Mouse (Mus musculus) urinary bladder, adult 18-20 months (tissue): ENCODE measurements around the gene Atp6v1d.

ENCODE experiments used
- DNase-seq, 2 experiments: peaks; one replicate each; pipeline ENCODE4 v3.0.0; 2022; ENCODE audit warnings: low spot score in 2 of 2, mixed read lengths in 2 of 2

Gene Atp6v1d

DNA sequence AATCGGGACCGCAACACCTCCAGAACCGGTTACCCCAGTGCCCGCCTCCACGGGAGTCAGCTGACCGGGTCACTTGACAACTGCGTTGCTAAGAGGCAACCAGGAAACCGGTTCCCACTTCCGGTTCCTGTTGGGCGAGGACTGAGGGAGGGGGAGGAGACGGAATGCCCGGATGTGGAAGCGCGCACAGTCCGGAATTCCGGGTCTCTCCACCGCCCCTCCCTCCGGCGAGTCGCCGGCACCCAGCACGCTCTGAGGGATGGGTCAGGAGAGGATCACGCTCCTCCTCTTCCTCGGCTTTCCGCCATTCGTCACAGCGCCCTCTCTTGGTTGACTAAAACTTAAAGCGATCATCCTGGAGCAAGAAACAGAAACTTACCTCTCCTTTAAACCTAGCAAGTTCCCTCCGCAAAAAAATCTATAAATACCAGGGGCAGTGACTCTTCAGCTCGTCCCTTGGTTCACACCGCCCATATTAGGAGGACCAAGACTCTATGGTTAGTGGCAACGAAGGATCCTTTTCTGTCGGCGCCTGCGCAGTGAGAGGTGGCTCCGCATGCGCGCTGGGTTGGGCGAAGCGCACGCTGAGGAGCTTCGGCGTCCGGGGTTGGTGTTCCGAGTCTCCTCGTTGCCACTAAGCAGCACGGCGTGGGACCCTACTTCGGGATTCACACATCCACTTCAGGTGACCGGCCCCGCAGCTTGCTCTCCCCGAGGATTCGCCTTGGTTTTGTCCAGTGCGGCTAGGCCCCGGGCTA is at the start of gene Atp6v1d, which contains the start of gene Eif2s1:
Gene Atp6v1d (minus strand): TSS at position 143 of the 758 bp plus-strand sequence.
Gene Eif2s1 (plus strand): TSS at position 324 of the 758 bp plus-strand sequence.
- peak; percentile 96 to 99 for DNase-seq

DNA sequence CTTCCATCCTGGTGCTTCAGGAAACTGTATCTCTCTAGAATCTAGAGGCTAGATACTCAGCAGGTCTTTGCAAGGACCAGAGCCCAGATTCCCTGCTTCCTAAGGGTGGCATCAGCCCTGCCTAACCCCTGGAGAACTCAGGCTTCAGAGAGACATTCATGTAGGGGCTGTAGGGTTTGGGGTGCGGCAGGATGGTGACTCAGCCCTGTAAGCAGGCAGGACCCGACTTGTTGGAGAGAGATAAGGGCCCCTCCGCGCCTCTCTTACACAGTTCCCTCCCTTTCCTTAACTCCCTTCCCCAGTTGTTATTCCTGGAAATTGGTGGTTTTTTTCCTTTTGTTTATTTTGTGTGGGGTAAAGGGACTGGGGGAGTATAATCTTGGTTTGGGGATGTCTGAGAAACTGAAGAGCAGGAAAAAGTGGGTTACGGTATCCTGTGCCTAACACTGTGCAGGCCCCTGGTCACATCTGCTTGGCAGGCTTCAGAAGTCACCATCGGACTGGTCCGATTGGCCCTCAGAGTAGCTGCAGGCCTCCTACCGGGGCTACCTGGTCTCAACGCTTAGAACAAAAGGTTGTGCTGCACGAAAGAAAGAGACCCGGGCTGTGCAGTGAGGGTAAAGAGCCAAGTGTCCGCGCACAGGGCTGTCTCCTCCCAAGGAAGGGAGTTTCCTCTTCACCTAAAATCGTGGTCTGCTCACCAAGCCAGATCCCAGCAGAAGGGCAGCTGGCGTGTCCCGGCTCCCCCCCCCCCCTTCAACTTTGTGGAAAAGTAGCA is 49.4 kb upstream of the Atp6v1d start:
- peak in 1 of 2 experiments; percentile 43 for DNase-seq

DNA sequence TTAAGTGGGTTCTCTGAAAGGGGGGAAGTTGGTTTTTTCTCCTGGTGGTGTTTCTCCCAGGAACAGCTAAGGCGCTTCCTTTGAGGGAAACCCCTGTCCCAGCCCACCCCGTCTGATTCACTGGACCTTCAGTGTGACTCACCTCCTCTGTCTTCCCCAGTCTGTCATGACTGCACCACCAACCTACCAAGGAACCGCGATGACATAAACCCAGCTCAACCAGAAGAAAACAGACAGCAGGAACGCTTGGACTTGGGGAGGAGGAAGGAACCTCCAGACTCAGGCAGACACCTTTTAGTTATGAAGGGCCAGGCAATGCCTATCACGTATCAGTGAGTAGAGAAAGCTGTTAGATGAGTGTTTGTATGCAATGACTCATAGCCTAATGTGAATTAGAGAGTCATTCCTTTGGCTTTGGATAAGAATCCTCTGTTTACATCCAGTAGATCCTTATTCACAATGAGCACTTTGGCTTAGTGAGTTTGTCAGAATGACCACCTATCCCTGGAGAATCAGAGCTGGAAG is 46.7 kb upstream of the Atp6v1d start:
- DNase-seq = no peak

DNA sequence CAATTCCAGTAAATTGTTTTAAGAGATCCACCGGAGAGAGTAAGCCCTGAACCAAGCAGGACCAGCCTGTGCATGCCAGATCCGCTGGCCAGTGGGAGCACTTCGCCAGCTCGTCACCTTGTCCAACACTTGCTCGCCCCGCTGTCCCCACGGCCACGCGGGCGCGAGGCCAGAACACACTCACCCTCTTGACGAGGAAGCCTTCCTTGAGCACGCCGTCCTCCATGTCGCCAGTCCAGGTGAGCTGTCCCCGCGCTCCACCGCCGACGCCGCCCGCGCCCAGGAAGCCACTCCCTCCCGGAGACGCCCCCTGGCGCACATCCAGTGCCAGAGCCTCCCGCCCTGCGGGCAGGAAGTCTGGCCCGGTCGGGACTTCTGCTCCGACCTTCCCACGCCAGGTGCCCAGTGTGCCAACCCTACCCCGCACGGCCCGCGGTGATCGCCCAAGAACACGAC is 45.3 kb upstream of the Atp6v1d start, which contains the start of gene Plek2:
Gene Plek2 (minus strand): TSS at position 258 of the 456 bp plus-strand sequence.
- DNase-seq = peak; percentile 78 to 87

DNA sequence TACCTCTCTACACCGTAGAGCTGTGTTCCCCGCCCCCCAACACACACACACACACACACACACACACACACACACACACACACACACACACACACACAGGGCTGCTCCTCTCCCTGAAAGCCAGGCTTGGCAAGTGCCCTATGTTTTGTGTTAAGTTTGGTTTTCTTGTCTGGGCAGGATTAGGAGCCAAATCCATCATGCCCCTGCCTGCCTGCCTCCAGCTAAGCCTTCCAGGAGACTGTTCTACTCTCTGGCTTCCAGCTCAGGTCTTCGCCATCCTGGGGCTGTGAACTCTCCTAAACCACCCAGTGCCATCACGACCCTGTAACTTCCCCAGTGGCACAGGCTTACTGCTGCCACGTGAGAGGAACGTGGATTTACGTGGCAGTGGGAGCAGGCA is 43.1 kb upstream of the Atp6v1d start:
- peak; percentile 50 to 58 for DNase-seq

DNA sequence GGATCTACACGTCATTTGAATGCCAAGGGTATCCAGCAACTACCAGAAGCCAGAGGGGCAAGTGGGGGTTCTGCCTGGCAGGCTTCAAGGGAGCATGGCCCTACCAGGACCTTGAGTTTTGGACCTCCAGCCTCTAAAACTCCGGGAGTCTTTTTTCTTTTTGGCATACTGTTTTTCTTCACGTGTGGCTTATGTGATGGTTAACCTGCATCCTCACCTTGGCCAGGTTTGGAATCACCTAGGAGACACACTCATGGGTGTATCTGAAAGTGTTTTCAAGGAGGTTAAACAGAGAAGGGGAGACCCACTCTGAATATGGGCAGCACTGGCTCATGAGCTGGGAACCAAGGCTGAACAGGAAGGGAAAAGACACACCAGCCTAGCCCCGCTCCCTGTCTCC is 41.9 kb upstream of the Atp6v1d start:
- DNase-seq = no peak

DNA sequence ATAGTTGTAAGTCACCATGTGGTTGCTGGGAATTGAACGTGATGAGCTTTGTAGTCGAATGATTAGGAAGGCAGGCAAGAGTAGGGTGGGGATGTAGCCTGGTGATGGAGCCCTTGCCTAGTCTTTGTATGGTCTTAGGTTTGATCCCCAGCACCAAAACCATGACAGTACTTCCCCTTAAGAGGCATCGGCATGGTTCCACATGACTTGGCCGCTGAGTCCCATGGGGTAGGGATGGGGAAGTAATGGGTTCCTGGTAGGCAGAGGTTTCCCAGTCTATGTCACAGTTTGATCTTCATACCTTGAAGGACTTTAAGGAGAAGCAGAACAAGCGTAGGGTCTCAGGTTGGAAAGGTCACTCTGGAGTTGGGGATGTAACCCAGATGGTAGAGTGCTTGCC is 40.0 kb upstream of the Atp6v1d start:
- DNase-seq = no peak

DNA sequence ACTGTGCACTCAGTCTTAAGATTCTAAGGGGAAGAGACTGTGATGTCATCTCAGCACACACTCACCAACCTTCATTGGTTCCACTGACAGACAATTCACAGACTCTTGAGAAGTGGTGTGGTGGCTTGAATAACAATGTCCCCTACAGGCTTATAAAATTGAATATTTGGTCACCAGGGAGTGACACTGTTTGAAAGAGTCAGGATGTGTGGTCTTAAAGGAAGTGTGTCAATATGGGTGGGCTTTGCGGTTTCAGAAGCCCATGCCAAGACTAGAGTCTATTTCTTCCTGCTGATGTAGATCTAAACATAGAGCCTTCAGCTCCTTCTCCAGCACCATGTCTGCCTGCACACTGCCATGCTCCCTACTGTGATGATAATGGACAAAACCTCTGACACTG is 36.4 kb upstream of the Atp6v1d start:
- DNase-seq = no peak

DNA sequence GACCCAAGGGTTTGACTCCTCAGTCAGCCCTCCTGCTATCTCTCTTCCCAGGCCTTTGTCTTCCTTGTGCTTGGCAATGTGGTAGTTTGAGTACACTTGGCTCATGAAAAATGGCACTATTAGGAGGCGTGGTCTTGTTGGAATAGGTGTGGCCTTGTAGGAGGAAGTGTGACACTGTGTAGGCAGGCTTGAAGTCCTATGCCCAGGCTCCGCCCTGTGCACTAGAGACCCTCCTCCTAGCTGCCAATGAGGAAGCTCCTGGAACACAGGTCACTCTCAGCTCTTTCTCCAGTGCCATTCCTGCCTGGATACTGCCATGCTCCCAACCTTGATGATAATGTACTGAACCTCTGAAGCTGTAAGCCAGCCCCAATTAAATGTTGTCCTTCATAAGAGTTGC is 29.7 kb upstream of the Atp6v1d start:
- DNase-seq = no peak

DNA sequence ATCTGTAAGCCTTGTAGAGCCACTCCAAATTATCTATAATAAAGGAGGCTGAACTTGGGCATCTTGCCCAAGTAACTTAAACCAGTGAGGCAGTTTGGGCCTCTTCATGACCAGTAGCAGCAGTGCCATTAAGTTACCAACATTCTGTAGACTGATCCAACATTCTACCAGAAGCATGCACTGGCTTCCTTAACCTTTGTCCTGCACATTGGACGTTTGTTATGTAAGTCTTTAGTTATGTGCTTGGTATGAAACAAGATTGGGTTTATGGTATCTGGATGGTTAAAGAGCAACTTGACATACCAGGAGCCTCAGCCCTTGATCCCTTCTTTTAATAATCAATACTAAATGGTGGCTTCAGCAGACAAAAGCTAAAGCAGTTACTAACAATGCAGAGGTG is 28.6 kb upstream of the Atp6v1d start:
- DNase-seq = no peak

DNA sequence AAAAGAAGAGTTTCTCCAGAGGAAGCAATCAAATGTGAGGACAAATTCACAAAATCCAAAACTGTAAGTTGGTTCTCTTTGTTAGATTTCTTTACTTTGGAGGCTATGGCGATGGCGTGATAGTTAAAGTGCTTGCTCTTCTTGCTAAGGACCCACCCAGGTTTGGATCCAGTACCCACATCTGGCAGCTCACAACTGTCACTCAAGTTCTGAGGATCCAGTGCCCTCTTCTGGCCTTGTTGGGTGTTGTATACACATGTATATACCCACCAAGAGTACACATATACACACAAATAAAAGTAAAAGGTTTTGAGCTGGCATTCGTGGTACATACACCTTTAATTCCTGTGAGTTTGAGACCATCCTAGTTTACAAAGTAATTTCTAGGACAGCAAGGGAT is 13.1 kb upstream of the Atp6v1d start:
- DNase-seq = no peak

DNA sequence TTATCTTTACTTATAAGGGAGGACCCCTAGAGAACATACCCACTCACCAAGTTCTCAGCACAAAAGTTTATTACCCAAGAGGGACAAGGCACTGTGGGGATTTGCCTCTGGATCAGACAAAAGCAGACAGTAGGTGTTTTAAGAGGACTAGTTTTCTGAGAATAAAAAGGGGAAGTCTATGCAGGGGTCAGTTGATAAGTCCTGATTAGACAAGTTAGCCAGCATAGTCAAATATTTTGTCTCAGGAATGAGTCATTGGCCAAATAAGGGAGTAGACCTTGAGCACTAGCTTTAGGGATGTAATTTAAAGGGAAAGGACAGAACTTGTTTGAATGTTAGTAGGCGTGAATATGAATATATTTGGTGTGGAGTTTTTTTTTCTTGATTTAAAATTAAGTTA is 6.7 kb upstream of the Atp6v1d start:
- no peak for DNase-seq

DNA sequence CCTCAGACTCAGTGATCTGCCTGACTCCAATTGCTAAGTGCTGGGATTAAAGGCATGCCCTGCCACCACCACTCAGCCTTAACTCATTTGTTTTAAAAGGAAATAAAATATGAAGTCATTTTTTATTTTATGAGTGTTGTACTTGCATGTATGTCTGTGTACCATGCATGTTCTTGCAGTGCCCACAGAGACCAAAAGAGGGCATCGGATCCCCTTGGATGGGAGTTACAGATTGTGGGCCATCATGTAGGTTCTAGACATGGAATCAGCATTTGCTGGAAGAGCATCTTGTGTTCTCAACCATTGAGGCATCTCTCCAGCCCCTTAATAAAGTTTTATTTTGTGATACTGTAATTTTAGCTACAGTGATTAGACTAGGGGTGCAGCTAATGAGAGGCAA is 4.0 kb upstream of the Atp6v1d start:
- no peak for DNase-seq

DNA sequence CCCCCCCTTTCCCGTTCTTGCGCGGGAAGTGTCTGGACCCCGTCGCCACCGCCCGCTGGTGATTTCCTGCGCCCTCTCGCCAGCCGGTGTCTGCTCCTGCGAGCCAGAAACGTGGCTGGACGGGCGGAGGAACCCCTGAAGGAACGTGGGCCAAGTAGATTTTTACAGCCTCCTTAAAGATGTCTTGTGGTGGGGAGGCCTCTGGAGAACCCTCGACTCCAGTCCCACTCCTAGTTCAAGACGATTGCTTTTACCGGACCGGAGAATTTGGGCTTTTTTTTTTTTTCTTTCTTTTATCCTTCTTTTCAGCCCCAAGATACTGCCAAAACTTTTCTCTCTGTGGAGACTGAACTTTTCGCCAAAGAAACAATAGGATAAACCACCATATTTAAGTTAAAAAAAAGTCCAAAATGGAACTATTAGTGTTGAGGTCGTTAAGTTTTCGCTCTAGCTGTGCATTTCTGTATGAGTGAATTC is 854 bp upstream of the Atp6v1d start:
- no peak for DNase-seq

DNA sequence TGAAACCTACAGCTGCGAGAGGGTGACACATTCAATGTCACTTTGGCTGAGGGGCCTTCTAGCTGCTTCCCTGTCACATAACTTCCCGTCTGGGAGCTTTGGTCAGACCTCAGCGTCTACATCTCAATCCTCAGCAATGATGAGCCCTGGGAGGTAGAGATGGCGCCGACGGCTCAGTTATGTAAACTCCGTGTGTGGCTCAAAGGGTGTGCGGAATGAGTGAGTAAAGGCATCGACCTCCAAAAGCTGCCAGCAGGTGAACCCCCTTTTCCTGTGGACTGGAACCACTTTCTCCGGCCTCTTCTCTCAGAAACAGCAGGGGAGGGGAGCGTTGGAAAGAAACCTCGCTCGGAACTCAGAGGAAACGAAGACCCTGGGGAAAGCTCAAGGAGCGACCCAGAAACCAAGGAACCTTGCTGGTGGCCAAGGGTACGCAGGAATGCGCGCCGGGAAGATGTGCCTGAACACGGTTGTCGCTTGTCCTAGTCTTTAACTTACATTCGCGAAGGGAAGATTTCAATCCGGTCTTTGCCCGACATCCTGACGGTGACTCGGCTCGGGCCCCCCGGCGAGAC is 430 bp downstream of the Atp6v1d start:
- no peak for DNase-seq

DNA sequence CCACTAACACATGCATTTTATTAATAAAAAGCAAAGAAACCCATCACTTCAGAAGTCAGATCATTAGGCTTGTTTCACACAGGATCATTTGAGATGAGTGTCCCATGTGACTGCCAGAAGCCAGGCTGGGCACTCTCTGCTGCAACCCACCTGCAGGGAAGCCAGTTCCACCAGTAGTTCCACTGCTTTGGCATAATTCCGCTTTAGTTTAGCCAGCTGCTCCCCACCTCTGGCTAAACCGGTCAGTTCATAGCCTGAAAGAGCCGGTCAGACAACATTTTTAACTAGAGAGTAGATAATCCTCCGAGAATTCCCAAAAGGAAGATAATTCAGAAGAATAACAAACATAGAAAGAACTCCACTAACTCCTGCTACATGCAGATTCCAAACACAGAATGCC is 13.2 kb downstream of the Atp6v1d start:
- DNase-seq = peak in 1 of 2 experiments; percentile 36

DNA sequence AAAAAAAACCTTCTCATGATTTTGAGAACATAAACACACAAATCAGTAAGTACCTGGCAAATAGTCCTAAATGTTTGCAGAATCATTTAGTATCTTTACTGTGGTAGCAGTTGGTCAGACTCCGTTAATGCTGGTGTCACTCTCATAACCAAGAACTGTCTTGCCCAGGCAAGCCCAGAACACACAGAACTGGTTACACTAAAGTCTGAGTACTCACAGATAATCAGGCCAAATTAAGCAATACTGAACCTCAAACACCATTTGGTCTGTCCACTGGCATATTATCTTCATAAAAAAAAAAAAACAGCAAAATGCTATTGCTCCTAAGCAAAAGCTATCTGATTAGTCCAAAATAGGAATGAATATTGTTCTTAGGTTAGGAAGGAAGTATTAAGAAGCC is 19.0 kb downstream of the Atp6v1d start:
- peak in 1 of 2 experiments; percentile 55 for DNase-seq

DNA sequence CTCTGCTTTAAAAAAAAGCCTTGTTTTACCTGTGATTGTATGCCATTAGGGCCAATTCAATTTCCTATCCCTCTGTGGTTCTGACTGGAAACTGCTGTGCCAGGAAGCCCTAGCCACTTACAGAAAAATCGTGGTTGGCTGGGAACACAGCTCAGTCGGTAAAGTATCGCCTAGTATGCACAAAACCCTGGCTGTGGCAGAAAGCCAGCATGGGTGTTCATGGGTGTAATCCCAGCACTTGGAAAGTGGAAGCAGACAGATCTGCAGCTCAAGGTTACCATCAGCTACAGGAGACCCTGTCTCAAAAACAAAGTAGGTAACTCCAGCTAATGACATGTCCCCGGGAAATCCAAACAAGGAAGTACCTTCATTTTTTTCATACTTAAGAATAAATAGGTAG is 21.5 kb downstream of the Atp6v1d start:
- DNase-seq = no peak

DNA sequence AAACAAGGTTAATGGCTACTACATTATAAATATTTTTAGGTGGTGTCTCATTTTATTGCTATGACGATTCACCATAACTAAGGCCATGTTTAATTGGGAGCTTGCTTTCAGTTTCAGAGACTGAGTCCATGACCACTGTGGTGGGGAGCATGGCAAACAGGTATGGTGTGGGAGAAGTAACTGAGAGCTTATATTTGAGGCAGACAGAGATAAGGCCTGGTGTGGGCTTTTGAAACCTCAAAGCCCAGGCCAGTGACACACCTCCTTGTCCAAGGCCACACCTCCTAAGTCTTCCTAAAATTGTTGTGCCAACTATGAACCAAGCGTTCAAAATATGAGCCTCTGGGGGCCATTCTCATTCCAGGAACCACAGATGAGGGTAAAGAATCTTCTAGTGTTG is 26.9 kb downstream of the Atp6v1d start:
- DNase-seq = no peak

DNA sequence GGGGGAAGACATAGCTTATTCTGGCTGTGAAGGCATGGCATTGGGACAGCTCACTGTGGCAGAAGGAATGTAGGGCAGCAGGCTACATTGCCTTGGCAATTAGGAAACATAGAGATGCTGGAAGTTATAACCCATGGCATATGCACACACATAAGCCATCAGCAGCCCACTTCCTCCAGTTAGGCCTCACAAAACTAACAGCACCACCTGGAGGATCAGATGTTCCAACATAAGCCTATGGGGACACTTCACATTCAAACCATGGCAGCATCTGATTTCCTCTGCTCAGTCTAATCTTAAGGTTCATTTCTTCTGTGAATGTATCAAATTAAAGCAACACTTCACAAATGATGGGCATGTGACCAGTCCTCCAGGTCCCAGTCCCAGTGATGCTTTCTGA is 47.0 kb downstream of the Atp6v1d start:
- DNase-seq = no peak

DNA sequence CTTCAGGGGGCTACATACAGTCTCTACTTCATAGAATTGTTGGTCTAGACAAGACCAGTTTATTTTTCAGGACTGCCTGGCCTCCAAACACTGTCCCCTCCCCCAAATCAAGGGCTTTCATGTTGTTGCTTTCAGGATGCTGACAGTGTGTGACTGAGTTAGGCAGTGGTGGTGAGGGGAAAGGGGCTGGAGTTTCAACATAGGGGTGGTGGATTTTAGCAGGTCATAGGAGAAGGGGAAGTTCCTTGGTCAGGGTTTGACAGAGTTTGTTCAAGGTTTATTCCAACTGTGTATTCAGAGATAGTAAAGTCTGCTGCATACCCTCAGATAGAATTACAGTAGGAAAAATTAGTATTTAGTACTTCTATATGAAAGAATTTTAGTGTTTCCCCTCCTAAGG is 59.6 kb downstream of the Atp6v1d start:
- DNase-seq = no peak

DNA sequence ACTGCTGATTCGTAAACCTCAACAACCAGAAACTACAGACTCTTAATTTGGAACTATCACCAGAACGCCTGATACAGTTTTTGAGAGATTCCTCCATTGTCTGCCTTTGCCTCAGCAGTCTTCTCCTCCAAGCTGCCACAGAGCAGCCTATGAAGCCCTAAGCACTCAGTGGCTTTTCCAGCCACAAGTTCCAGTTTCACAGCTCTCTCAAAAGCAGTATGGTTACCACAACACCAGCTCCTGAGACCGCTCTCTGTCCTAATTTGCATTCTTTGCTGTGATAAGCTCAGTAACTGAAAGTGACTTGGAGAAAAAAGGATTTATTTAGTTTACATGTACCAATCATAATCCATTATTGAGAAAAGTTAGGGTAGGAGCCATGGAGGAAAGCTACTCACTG is 61.4 kb downstream of the Atp6v1d start:
- no peak for DNase-seq
